Mouse (Mus musculus): ENCODE measurements at regions not wholly inside any gene's neighbourhood (a gene's known extent, or its start where the extent isn't known, plus 50 kb on each side); places are given as distances from the start of the nearest gene placed in this dataset.

GRCm38 (mm10) chr4:53386309-53386708 is 53.9 kb upstream of the Slc44a1 start:
- DNase-seq: no peak

GRCm38 (mm10) chr4:53384761-53385160 is 55.5 kb upstream of the Slc44a1 start:
- DNase-seq: peak; percentile 89

GRCm38 (mm10) chr4:53384104-53384503 is 56.1 kb upstream of the Slc44a1 start:
- DNase-seq: no peak

- no peak for DNase-seq
Observed at GRCm38 (mm10) chr4:53382012-53382411, 58.2 kb upstream of the Slc44a1 start.

- DNase-seq: no peak
Observed at GRCm38 (mm10) chr4:53379855-53380254, 60.4 kb upstream of the Slc44a1 start.

GRCm38 (mm10) chr4:53376995-53377394 is 63.2 kb upstream of the Slc44a1 start:
- no peak for DNase-seq

- no peak for DNase-seq
Observed at GRCm38 (mm10) chr4:53356374-53356773, 83.8 kb upstream of the Slc44a1 start.

- peak; percentile 69 for DNase-seq
Observed at GRCm38 (mm10) chr4:53354961-53355360, 85.3 kb upstream of the Slc44a1 start.

- DNase-seq: no peak
Observed at GRCm38 (mm10) chr4:53353399-53354090, 86.7 kb upstream of the Slc44a1 start.

- DNase-seq: no peak
Observed at GRCm38 (mm10) chr4:53351104-53351607, 89.1 kb upstream of the Slc44a1 start.

- DNase-seq: no peak
Observed at GRCm38 (mm10) chr4:53345346-53345745, 94.9 kb upstream of the Slc44a1 start.

- no peak for DNase-seq
Observed at GRCm38 (mm10) chr4:53344546-53344945, 95.7 kb upstream of the Slc44a1 start.

- DNase-seq: no peak
Observed at GRCm38 (mm10) chr4:53341181-53341580, 99.0 kb upstream of the Slc44a1 start.

GRCm38 (mm10) chr4:53340021-53340667 is 100.1 kb upstream of the Slc44a1 start:
- no peak for DNase-seq

GRCm38 (mm10) chr4:53339125-53340020 is 100.8 kb upstream of the Slc44a1 start:
- peak; percentile 55 for DNase-seq

GRCm38 (mm10) chr4:53338479-53338878 is 101.7 kb upstream of the Slc44a1 start:
- DNase-seq: no peak

- DNase-seq: peak; percentile 54
Observed at GRCm38 (mm10) chr4:53337784-53338183, 102.4 kb upstream of the Slc44a1 start.

- no peak for DNase-seq
Observed at GRCm38 (mm10) chr4:53327382-53328165, 112.6 kb upstream of the Slc44a1 start.

- no peak for DNase-seq
Observed at GRCm38 (mm10) chr4:53323838-53324237, 116.4 kb upstream of the Slc44a1 start.

GRCm38 (mm10) chr4:53323195-53323594 is 117.0 kb upstream of the Slc44a1 start:
- DNase-seq: no peak

- DNase-seq: no peak
Observed at GRCm38 (mm10) chr4:53322484-53322883, 117.7 kb upstream of the Slc44a1 start.

GRCm38 (mm10) chr4:53320735-53321449 is 119.3 kb upstream of the Slc44a1 start:
- DNase-seq: no peak
